Mouse (Mus musculus) liver, adult 2 months (tissue): Measurements from ENCODE around the gene Pias1.

ENCODE experiments used
- CTCF ChIP-seq: fragments of 200-500 bp; IDR thresholded peaks from 2 replicates; pipeline ENCODE4 v1.5.1; 2011; ENCODE audit warnings: low read depth, low read length, control low read depth
- POLR2A ChIP-seq: fragments of 200-500 bp; IDR thresholded peaks from 2 replicates; pipeline ENCODE4 v1.6.1; 2011; ENCODE audit warnings: low read length, control low read depth; ENCODE audit not compliant: insufficient read depth; ENCODE audit errors: extremely low read depth

DNA sequence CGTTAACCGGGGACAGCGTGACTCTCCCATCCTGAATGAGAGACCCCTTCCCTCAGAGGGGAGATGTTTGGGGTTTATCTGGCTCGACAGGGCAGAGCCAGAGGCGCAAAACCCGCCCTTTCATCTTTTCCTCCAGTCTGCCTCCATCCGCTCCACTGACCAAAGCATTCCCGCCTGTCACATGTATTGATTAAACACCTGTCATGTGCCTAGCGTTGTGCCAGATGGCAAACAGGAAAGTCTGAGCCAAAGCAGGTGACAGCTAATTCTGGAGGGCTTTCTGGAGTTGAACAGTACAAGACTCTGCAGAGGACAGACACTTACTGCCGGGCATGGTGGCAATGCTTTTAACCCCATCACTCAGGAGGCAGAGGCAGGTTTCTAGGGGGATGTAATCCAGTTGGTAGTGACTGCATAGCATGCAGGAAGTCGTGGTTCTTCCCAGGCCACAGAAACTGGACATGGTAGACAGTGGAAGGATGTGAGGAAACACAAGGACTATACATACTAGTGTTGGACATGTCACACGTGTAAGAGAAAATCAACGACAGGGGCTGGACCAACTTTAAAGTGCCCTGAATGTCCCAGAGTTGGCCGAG lies 148.5 kb downstream of the Pias1 start:
- TF ChIP-seq CTCF = no peak
- TF ChIP-seq POLR2A = no peak
